Mouse (Mus musculus): ENCODE measurements at regions not wholly inside any gene's neighbourhood (a gene's known extent, or its start where the extent isn't known, plus 50 kb on each side); places are given as distances from the start of the nearest gene placed in this dataset.

DNA sequence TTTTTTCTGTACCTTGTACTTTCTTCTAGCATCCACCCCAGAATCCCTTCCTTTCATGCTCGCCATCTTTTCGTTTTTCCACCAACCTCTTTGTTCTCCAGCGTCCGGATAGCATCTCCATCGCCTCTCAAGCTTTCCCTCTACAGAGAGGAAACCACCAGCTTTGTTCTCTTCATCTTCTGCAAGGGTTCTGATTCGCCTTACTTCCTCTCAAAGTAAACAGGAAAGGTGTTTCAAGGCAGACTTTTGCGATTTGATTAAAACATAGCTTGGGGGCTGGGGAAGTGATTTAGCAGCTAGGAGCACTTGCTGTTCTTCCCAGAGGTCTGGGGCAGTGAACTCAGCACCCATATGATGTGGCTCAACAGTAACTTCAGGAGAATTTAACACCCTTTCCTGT is 71.4 kb downstream of the Emp1 start:
- TF ChIP-seq CTCF (IDR thresholded peaks at IDR 0.05; ENCODE audit: low read depth, low read length) (no peak), POLR2A (IDR thresholded peaks at IDR 0.05; ENCODE audit: insufficient read depth, low read length) (no peak), EP300 (IDR thresholded peaks at IDR 0.05; ENCODE audit: insufficient read depth, low read depth, low read length) (no peak)

Data from ES-Bruce4 (cell line).